Mouse (Mus musculus): ENCODE measurements around the gene Pspc1.

GRCm38 (mm10) chr14:56702644-56703043 is 75.5 kb downstream of the Pspc1 start:
- TF ChIP-seq CTCF (IDR thresholded peaks at IDR 0.05; ENCODE audit: borderline replicate concordance, extremely low read depth, insufficient read depth, insufficient read length) (no peak), POLR2A (IDR thresholded peaks at IDR 0.05; ENCODE audit: borderline replicate concordance, extremely low read depth, insufficient read depth, insufficient read length, poor library complexity, severe bottlenecking) (no peak)
